Mouse (Mus musculus) hindbrain, embryonic 15.5 days (tissue): ENCODE data around the gene Myom3. TPM values are rescaled to one million over a fixed set of nuclear protein-coding genes. Genes with fewer than 3 reads are reported as not detected.
"Not testable (repeated sequence)": the region's sequence is repeated elsewhere in the genome, so short reads cannot be mapped to it uniquely, and the experiment has no call there.

Source experiments
- ATAC-seq: fragments of 200-750 bp; cut with Nextera tagmentation; 2 replicates; pipeline ENCODE4 v1.8.0; 2017; ENCODE audit warnings: low read depth, moderate number of reproducible peaks, moderate TSS enrichment; ENCODE audit not compliant: low FRiP score
- H3K27ac ChIP-seq: fragments of 300-500 bp; sonication (generic); replicated peaks from 2 replicates; pipeline ENCODE4 v1.5.1; 2015; ENCODE audit warnings: mild to moderate bottlenecking, inconsistent platforms
- H3K27me3 ChIP-seq: fragments of 300-500 bp; sonication (generic); 2 replicates; pipeline ENCODE4 v1.6.1; 2015; ENCODE audit warnings: control low read depth, inconsistent platforms
- H3K36me3 ChIP-seq: fragments of 300-500 bp; sonication (generic); 2 replicates; pipeline ENCODE4 v1.6.1; 2015; ENCODE audit warnings: control low read depth, inconsistent platforms
- H3K4me1 ChIP-seq: fragments of 300-500 bp; sonication (generic); replicated peaks from 2 replicates; pipeline ENCODE4 v1.6.1; 2015; ENCODE audit warnings: control low read depth, inconsistent platforms
- H3K4me2 ChIP-seq: fragments of 300-500 bp; sonication (generic); 2 replicates; pipeline ENCODE4 v1.6.1; 2015; ENCODE audit warnings: moderate library complexity, mild to moderate bottlenecking, inconsistent platforms
- H3K4me3 ChIP-seq: fragments of 300-500 bp; sonication (generic); 2 replicates; pipeline ENCODE4 v1.5.1; 2015; ENCODE audit warnings: mild to moderate bottlenecking, inconsistent platforms
- H3K9ac ChIP-seq: fragments of 300-500 bp; sonication (generic); 2 replicates; pipeline ENCODE4 v1.6.1; 2015; ENCODE audit warnings: inconsistent platforms
- H3K9me3 ChIP-seq: fragments of 300-500 bp; sonication (generic); 2 replicates; pipeline ENCODE4 v1.6.1; 2016; ENCODE audit warnings: control low read depth, inconsistent platforms
- WGBS: fragments of 180-500 bp; shearing (Covaris S2); methylation state at CpG from one replicate; pipeline ENCODE4 v1.1.7; 2015; 5-methylcytosine and 5-hydroxymethylcytosine counted together
- polyA plus RNA-seq: library from polyadenylated mRNA; unstranded; fragments of >200 nt; fragmentation: Nextera tagmentation; extraction: Ambion mirVana; gene quantifications from 2 replicates; pipeline ENCODE4 v1.2.1, GENCODE M21; 2015

Myom3 gene
- 0.31 and 0.38 TPM in 2 replicates for polyA plus RNA-seq

DNA sequence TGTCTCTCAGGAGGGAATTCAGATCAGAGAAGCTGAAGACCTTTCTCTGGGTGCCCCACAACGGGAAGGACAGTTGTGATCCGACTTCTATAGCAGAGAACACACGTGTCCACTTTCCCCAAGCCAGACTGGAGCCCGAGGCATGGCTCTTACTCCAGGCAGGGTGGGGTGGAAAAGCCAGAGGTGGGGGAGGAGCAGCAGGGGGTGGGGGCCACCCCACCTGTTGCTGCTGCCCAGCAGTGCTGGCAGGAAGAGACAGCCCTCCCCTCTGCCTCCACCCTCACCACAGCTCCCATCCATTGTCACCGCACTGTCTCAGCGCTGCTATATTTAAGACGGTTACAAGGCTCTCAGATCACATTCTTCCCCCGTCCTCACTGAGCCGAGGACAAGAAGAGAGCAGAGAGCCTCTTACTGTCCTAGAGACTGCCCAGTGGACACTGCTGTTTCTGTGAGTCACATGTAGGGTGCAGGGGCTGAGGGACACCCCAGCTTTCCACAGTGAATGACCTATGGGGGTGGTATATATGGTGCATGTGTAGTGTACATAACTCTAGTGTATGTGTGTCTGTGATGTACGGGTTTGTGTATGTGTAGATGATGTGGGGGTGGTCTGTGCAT lies at the start of gene Myom3:
Myom3 (plus strand) TSS at position 360 of the 621 bp plus-strand sequence.
- no peaks in the 10 kb centered on the region for H3K36me3 ChIP-seq
- no peaks in the 10 kb centered on the region for H3K27me3 ChIP-seq
- H3K27ac ChIP-seq = no peak within 1 kb of the TSS
- WGBS = 64% methylated on average over 10 of the region's 10 CpGs
- 0 out of 2 replicates have a peak, but pooled peaks cover 4% of the 10 kb centered on the region for H3K9me3 ChIP-seq
- peaks cover 5% of the 10 kb centered on the region for H3K4me1 ChIP-seq
- H3K4me2 ChIP-seq = no peak within 1 kb of the TSS
- ATAC-seq = no peak
- no peak within 1 kb of the TSS for H3K4me3 ChIP-seq
- H3K9ac ChIP-seq = no peak within 1 kb of the TSS

DNA sequence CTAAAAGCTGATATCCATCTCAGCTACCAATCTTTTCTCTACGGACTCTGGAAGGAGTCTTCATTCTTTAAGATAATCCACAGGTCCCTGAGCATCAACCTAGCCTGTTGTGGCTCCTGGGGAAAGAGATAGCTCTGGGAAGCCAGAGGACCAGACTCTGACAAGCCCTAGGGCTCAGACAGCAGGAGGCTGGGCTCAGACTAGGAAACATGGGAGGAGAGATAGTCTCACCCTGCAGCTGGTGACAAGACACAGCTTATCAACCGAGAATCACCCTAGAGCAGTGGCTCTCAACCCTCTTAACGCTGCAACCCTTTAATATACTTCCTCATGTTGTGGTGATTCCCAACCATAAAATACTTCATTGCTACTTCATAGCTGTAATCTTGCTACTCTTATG lies 49.1 kb upstream of the Myom3 start:
- Histone ChIP-seq H3K27ac (no peak overlapping the region), H3K9ac (no peak overlapping the region), H3K4me1 (no peaks in the 10 kb centered on the region), H3K36me3 (no peaks in the 10 kb centered on the region), H3K27me3 (no peaks in the 10 kb centered on the region), H3K9me3 (no peaks in the 10 kb centered on the region), H3K4me2 (no peak overlapping the region), H3K4me3 (no peak overlapping the region)
- no peak for ATAC-seq
- 83% methylated on average over 3 of the region's 3 CpGs for WGBS

DNA sequence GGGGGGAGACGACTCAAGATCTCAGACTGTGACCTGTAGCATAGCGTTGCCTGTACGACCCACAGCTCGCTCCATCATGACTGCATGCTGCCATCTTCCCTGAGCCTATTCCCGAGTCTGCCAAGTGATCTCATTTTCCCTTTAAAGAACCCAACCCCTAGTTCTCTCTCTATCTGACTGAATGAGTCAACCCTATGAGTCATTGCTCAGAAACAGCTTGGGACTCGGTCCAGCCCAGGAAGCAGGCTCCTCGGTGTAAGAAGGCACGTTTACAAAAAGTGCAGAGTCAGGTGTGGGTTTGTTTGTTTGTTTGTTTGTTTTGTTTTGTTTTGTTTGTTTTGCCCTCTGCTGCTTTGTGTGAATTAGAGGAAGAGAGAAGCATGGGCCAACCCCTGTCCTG lies 44.7 kb upstream of the Myom3 start:
- H3K9ac ChIP-seq = no peak overlapping the region
- no peaks in the 10 kb centered on the region for H3K36me3 ChIP-seq
- no peak for ATAC-seq
- H3K4me2 ChIP-seq = no peak overlapping the region
- H3K27ac ChIP-seq = no peak overlapping the region
- H3K9me3 ChIP-seq = no peaks in the 10 kb centered on the region
- no peaks in the 10 kb centered on the region for H3K27me3 ChIP-seq
- H3K4me1 ChIP-seq = no peaks in the 10 kb centered on the region
- H3K4me3 ChIP-seq = no peak overlapping the region
- WGBS = 91% methylated on average over 8 of the region's 8 CpGs

DNA sequence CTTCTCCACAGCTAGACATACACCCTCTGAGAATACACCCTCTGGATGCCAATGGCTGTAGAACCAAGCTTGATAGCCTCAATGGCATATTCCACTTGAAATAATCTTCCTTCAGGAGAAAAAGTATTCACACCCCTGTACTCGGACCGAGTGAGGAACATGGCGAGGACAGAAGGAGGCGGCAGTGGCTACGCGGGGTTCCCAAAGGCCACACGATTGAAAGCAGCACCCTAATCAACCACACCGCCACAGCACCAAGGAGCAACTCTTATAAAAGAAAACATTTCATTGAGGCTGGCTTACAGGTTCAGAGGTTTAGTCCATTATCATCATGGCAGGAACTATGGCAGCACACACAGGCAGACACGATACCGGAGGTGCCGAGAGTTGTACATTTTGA lies 43.1 kb upstream of the Myom3 start:
- not testable (repeated sequence) for H3K4me3 ChIP-seq, H3K4me2 ChIP-seq, H3K36me3 ChIP-seq, H3K27me3 ChIP-seq, H3K9ac ChIP-seq, H3K4me1 ChIP-seq, ATAC-seq, H3K9me3 ChIP-seq, H3K27ac ChIP-seq
- WGBS = 95% methylated on average over 11 of the region's 11 CpGs

DNA sequence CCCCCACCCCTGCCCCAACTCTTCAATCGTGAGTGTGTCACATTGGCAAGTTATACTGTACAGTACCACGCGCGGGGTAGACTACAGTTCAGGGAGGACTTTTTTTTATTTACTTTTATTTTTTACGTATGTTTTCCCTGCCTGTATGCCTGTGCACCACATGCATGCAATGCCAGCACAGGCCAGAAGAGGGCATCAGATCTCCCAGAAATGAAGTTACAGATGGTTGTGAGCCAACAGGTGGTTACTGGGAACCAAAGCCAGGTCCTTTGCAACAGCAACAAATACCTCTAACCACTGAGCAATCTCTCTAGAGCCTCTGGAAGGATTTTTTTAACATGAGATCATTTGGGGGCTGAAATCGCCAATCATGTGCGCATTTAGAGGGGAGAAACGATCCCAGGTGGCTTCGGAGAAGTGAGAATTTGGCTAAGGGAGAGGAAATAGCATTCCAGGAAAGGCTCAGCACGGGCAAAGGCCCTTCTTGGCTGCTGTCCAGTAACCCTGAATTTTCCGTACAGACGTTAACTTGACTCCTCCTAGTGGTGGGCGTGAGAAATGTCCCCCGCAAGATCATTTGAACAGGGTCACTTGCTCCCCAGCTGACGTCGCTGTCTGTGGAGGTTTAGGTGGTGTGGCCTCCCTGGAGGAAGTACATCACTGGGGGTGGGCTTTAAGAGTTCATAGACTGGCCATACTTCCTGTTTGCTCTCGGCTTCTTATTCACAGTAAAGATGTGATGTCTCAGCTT lies 36.8 kb upstream of the Myom3 start:
- no peak overlapping the region for H3K27ac ChIP-seq
- no peaks in the 10 kb centered on the region for H3K27me3 ChIP-seq
- no peak overlapping the region for H3K4me2 ChIP-seq
- no peak for ATAC-seq
- H3K9ac ChIP-seq = no peak overlapping the region
- no peaks in the 10 kb centered on the region for H3K4me1 ChIP-seq
- no peak overlapping the region for H3K4me3 ChIP-seq
- 75% methylated on average over 17 of the region's 17 CpGs for WGBS
- H3K9me3 ChIP-seq = no peaks in the 10 kb centered on the region
- H3K36me3 ChIP-seq = no peaks in the 10 kb centered on the region

DNA sequence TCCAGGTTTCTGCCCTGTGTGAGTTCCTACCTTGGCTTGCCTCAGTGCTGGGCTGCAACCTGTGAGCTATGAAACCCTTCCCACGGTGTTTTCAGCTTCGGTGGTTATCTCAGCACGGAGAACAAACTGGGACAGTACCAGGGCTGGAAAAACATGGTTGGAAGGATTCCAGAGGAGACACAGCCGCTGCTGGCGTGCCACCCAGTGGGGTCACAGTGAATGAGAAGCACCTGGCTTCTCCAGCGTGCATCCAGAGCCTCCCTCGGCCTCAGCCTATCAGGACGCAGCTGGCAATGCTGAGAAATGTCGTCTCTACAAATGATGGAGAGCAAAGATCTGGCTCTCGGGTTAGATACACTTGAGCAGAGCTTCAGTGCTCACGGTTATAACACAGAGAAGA lies 33.1 kb upstream of the Myom3 start:
- H3K36me3 ChIP-seq = no peaks in the 10 kb centered on the region
- no peak for ATAC-seq
- no peaks in the 10 kb centered on the region for H3K9me3 ChIP-seq
- no peak overlapping the region for H3K4me2 ChIP-seq
- no peaks in the 10 kb centered on the region for H3K27me3 ChIP-seq
- 69% methylated on average over 11 of the region's 11 CpGs for WGBS
- H3K27ac ChIP-seq = no peak overlapping the region
- no peak overlapping the region for H3K4me3 ChIP-seq
- H3K4me1 ChIP-seq = no peaks in the 10 kb centered on the region
- no peak overlapping the region for H3K9ac ChIP-seq

DNA sequence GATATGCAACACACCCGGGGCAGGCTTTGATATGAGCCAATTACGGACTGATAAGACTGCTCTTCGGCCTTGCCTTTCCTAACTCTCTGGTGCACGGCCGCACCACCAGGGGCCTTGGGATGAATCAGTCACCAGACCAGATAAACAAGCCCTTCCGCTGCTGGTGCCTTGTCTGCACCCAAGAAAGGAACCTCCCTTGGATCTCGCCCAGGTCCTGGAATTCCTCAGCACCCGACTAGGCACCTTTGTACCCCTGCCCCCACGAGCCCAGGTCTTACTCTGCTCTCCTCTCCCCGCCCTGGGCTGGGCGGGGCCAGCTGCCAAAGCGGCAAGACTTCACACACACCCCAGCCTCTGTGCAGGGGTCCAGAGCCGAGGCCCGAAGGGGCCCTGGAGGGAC lies 31.7 kb upstream of the Myom3 start, which contains the start of gene Il22ra1:
Il22ra1 (plus strand) TSS at position 356 of the 400 bp plus-strand sequence.
- H3K27me3 ChIP-seq = no peaks in the 10 kb centered on the region
- WGBS = 68% methylated on average over 14 of the region's 14 CpGs
- H3K4me2 ChIP-seq = no peak within 1 kb of the TSS
- no peak within 1 kb of the TSS for H3K9ac ChIP-seq
- no peaks in the 10 kb centered on the region for H3K4me1 ChIP-seq
- no peak within 1 kb of the TSS for H3K27ac ChIP-seq
- ATAC-seq = no peak
- H3K4me3 ChIP-seq = no peak within 1 kb of the TSS
- no peaks in the 10 kb centered on the region for H3K36me3 ChIP-seq
- H3K9me3 ChIP-seq = no peaks in the 10 kb centered on the region

DNA sequence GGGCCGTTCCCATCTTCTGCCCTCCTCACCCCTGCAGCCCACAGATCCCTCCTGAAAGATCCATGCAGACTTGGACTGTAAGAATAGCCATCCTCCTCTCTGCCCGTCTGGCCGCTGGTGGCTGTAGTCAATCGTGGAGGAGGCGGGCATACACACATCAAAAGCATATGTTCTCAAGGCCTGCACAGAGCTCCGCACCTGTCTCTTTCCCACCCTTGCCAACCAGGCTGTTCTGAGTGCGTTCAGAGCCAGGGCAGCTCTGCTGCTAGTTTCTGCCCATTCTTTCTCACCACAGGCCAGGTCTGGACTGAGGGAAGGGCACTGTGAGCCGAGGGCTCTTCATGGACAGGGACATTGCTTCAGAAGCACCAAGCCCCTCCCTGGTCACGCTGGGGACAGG lies 29.3 kb upstream of the Myom3 start:
- 70% methylated on average over 9 of the region's 9 CpGs for WGBS
- H3K4me3 ChIP-seq = no peak overlapping the region
- no peak overlapping the region for H3K9ac ChIP-seq
- no peaks in the 10 kb centered on the region for H3K4me1 ChIP-seq
- ATAC-seq = no peak
- no peaks in the 10 kb centered on the region for H3K36me3 ChIP-seq
- H3K9me3 ChIP-seq = no peaks in the 10 kb centered on the region
- H3K27ac ChIP-seq = no peak overlapping the region
- H3K4me2 ChIP-seq = no peak overlapping the region
- no peaks in the 10 kb centered on the region for H3K27me3 ChIP-seq

DNA sequence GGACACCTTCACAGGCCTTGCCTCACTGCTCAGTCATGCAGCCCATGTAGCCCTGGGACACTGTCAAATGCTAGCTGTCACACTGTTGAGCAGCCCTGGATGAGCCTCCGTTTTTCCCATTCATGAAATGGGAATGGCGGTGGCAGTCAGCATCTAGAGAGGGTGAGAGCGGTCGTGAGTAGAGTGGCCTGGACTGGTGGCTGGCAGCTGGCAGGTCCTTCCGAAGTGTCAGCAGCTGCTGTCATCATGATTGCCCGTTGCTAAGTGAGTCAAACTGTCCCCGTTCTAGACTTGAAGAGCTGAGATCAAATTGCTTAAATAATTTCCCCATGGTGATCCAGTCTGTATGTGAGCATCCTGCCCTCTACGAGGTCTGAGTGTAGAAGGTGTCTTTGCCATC lies 28.6 kb upstream of the Myom3 start:
- no peaks in the 10 kb centered on the region for H3K27me3 ChIP-seq
- H3K27ac ChIP-seq = no peak overlapping the region
- no peaks in the 10 kb centered on the region for H3K9me3 ChIP-seq
- 71% methylated on average over 8 of the region's 8 CpGs for WGBS
- no peaks in the 10 kb centered on the region for H3K4me1 ChIP-seq
- H3K9ac ChIP-seq = no peak overlapping the region
- H3K4me2 ChIP-seq = no peak overlapping the region
- H3K36me3 ChIP-seq = no peaks in the 10 kb centered on the region
- no peak overlapping the region for H3K4me3 ChIP-seq
- no peak for ATAC-seq

DNA sequence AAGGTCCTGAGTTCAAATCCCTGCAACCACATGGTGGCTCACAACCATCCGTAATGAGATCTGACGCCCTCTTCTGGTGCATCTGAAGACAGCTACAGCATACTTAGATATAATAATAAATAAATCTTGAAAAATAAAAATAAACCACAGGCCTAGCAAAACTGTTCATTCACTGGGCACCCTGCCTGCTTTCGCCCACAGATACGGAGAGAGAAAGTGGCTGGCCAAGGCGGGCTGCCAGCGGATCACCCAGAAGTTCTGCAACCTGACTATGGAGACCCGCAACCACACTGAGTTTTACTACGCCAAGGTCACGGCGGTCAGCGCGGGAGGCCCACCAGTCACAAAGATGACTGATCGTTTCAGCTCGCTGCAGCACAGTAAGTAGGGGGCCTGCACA lies 25.6 kb upstream of the Myom3 start:
- WGBS = 99% methylated on average over 14 of the region's 14 CpGs
- H3K27ac ChIP-seq = no peak overlapping the region
- H3K36me3 ChIP-seq = no peaks in the 10 kb centered on the region
- no peak for ATAC-seq
- H3K4me3 ChIP-seq = no peak overlapping the region
- no peaks in the 10 kb centered on the region for H3K9me3 ChIP-seq
- H3K4me1 ChIP-seq = no peaks in the 10 kb centered on the region
- H3K27me3 ChIP-seq = no peaks in the 10 kb centered on the region
- no peak overlapping the region for H3K9ac ChIP-seq
- no peak overlapping the region for H3K4me2 ChIP-seq

DNA sequence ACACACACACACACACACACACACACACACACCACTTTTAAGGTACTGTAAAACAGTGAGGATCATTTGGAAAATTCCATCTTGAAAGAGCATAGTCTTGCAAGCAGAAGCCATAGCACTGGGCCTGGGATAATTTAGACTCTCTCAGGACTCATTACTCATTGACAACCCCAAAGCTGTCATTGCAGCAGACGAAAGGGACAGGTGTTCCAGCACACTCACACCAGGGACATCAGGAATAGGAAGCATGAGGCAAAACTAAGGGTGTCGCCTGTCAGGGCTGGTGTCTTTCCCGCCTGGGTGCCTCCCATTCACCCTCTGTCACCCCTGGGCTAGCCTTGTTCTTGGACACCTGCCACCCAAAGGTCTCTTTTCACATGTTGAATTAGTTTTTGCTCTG lies 22.6 kb upstream of the Myom3 start:
- Histone ChIP-seq H3K27ac (no peak overlapping the region), H3K36me3 (no peaks in the 10 kb centered on the region), H3K9ac (no peak overlapping the region), H3K4me2 (no peak overlapping the region), H3K4me1 (no peaks in the 10 kb centered on the region), H3K4me3 (no peak overlapping the region), H3K27me3 (no peaks in the 10 kb centered on the region), H3K9me3 (no peaks in the 10 kb centered on the region)
- 75% methylated on average over 3 of the region's 3 CpGs for WGBS
- ATAC-seq = no peak

DNA sequence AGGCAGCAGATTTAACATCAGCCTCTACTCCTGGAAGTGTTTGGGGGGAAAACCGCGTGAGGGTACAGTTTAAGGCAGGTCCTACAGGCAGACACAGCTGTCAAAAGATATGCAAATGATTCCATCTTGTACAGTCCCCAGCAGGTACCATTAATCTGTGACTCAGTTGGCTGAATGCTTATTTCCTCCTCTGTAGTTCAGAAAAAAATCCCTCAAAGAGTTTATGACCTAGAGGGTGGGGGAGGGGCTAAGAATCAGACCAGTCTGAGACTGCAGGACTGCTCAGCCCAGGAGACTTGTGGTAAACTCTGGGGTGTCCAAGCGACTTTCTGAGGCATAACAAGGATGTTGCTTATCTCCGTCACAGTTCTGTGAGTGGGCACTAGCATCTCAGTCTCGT lies 21.3 kb upstream of the Myom3 start:
- WGBS = 70% methylated on average over 5 of the region's 5 CpGs
- Histone ChIP-seq H3K9ac (no peak overlapping the region), H3K4me3 (no peak overlapping the region), H3K9me3 (no peaks in the 10 kb centered on the region), H3K27me3 (no peaks in the 10 kb centered on the region), H3K4me2 (no peak overlapping the region), H3K4me1 (no peaks in the 10 kb centered on the region), H3K27ac (no peak overlapping the region), H3K36me3 (no peaks in the 10 kb centered on the region)
- ATAC-seq = no peak
